Mouse (Mus musculus) urinary bladder, postnatal 25 days (tissue): ENCODE measurements around the gene Fcrl5.
"Not testable (repeated sequence)": the region's sequence is repeated elsewhere in the genome, so short reads cannot be mapped to it uniquely, and the experiment has no call there.

Experiments
- DNase-seq: peaks from one replicate; pipeline ENCODE4 v3.0.0; 2022; ENCODE audit warnings: low spot score

Gene Fcrl5

GRCm38 (mm10) chr3:87435479-87435878, at the start of gene Fcrl5:
TSS of gene Fcrl5 (plus strand) at chr3:87435773.
- no peak for DNase-seq

DNA sequence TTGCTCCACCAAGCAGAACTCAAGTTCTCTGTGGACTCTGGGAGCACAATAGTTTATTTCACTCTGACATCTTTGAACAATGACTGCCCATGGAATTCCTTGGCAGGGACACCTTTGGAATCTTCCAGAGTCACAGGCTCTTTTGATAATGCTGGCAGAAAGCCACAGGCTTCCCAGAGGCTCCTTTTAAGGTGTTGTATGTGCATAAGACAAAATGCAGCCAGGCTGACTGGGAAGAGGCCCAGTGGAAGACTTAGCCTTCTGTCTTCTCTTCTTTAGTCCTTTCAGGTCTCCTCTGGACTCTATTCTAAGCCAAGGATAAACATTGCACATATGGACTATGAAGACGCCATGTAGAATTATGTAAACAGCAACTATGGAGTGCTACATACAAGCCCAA, 44.6 kb upstream of the Fcrl5 start:
- DNase-seq: no peak

GRCm38 (mm10) chr3:87398809-87399208, 36.8 kb upstream of the Fcrl5 start:
- no peak for DNase-seq

DNA sequence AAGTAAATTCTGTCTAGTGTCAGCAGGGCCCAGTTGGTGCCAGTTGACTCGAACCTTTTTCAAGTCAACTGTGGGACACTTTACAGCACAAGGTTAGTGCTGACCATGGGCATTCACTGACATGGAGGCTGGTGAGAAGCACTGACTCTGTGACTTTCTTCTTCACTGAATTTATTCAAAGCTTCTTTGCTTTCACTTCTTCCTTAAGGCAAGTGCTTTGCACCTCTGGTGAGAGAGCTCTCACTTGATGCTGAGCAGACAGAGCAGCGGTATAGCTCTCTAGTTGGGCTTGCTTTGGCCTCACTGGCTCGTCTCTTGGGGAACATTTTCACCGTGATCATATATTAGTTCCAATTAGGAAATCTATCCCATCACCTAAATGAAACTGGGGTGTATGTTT, 35.7 kb upstream of the Fcrl5 start:
- DNase-seq: no peak

GRCm38 (mm10) chr3:87401321-87401720, 34.3 kb upstream of the Fcrl5 start:
- DNase-seq: no peak

GRCm38 (mm10) chr3:87408171-87408570, 27.4 kb upstream of the Fcrl5 start:
- DNase-seq: peak; percentile 11

DNA sequence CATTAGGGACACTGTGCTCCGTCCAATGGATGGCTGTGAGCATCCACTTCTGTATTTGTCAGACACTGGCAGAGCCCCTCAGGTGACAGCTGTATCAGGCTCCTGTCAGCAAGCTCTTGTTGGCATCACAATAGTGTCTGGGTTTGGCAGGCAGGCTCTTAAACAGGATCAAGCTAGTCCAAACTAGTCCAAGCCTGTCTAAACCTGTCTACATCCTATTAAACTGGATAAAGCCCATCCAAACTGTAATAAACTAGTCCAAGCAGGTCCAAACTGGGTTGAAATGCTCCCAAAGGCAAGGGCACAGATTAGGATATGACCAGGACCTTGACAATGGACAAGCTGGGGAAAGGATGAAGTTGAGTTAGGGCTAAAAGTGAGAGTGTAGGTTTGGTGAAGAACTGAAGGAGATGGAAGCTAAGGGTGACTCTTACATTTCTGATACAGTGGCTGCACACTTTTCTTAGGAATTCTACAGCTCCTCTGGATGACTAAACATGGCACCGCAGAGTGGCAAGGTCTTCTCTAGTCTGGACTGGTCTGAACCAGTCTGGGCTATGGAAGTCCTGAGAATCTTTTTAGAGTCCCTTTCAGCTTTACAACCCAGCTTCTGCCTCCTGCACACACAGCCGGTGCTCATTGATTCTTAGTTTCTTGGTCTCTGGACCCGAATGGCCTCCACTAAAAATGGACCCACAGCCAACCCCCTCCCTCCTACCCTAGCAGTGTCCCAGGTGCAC, 26.2 kb upstream of the Fcrl5 start:
- no peak for DNase-seq

DNA sequence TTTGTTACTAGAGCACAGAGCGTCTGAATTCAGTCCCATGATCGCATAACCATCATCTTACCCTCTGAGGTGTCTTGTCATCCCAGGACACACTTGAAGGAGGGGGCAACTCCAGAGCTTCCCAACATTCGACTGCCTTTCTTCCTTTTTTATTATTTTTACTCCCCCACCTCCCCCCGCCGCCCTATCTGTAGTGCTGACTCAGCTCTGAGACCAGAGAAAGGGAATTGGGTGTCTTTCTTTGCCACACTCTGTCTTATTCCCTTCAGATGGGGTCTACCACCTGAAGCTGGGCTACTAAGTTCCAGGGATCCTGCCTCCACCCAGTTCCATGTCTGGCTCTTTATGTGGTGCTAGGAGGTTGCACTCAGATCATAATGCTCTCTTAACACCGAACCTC, 25.0 kb upstream of the Fcrl5 start:
- DNase-seq: no peak

DNA sequence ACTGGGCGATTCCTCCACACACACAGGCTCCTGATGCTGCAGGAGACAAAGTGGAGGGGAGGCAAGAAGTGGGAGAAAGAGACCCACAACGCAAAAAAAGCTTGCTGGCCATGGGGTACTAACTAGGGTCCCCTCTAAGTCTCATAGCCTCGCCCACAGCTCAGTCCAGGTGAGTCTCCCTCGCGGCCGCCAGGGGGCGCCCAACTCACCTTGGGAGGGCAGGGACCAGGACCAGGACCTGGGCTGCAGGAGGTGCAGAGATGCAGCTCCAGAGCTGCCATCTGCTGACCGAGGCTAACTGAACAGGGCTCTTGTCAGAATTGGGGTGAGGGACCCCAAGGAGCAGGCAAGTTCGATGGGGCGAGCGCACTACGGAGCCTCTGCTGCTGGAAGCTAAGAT, 24.4 kb upstream of the Fcrl5 start:
- peak; percentile 49 for DNase-seq

DNA sequence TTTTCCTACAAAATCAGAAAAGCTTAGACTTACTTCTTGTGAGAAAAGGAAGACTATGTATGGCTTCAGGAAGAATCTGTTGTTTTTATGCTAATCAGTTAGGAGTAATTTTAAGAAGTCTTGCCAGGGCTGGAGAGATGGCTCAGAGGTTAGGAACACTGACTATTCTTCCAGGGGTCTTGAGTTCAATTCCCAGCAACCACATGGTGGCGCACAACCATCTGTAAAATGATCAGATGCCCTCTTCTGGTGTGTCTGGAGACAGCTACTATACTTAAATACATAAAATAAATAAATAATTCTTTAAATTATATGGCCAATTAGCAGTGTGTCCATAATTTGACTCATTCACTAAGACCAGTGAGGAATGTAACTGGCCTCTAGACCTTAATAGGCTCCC, 14.9 kb upstream of the Fcrl5 start:
- DNase-seq: no peak

DNA sequence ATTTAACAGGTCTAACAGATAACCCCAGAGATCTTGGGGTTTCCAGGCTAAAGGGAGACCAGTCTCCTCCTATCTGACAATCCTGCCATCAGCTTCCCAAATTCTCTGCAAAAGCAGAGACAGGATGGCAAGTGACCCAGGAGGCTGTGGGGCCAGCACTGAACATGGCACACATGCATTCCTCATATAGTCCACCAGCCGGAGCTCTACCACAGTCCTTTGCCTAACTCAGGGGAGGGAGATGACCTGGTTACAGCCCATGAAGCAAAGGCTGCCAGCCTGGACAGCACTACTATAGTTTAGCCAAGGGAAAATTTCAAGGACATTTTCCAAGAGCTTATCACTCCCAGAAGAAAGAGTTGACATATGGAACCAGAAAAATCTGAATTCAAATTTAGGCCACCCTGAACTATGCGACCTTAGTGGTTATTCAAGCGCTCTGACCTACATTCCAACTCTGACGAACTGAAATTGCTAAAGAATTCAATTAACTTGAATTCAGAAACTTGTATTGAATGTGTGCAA, 13.1 kb upstream of the Fcrl5 start:
- no peak for DNase-seq

GRCm38 (mm10) chr3:87440586-87440985, 5.0 kb downstream of the Fcrl5 start:
- DNase-seq: no peak

GRCm38 (mm10) chr3:87443968-87444367, 8.4 kb downstream of the Fcrl5 start:
- no peak for DNase-seq

GRCm38 (mm10) chr3:87465454-87465853, 29.9 kb downstream of the Fcrl5 start:
- no peak for DNase-seq

GRCm38 (mm10) chr3:87467011-87467410, 31.4 kb downstream of the Fcrl5 start:
- no peak for DNase-seq

DNA sequence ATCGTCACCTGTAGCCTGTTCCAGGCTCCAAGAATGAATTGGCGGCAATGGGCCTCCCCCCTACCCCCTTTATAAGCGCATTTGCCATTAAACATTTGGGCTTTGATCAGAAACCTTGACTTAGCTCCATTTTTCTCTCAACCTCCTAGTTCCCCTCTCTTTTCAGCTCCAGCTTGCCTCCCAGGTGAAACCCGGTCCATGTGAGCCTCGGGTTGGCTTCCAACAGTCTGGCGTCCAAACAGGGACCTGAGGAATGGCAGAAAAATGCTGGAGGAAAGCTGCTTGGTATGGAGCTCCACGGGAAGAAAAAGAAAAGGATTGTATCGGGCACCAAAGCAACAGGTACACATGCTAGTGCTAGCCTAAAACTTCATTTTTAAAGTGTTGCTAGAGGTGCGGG, 31.8 kb downstream of the Fcrl5 start:
- no peak for DNase-seq

GRCm38 (mm10) chr3:87477948-87478347, 42.4 kb downstream of the Fcrl5 start:
- not testable (repeated sequence) for DNase-seq

DNA sequence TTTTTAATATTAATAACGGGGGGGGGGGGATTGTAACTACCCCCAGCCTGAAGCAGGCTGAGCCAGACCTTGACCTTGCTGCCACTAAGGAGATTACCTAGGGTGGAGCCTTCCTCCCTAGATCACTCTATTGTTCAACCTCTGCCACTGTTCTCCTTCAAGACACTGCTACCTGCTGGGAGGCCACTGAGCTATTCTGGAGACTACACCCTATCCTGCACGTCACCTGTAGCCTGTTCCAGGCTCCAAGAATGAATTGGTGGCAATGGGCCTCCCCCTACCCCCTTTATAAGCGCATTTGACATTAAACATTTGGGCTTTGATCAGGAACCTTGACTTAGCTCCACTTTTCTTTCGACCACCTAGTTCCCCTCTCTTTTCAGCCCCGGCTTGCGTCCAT, 43.0 kb downstream of the Fcrl5 start:
- not testable (repeated sequence) for DNase-seq

DNA sequence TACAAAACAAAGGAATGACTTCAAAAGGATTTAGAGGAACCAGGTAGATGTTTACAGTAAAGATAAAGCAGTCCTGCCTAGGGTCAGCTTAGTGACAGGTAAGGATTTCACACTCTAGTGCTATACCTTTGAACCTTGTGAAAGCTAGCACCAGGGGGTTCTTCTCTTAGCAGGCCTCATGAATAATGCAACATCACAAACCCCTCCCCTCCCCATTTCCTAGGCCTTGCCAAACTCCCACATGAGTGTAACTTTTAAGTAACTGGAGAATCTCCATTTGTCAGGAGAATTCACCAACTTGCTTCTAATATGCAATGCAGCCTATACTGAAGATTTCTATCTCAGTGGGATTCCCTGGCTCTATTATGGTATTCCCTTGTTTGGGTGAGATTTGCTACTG, 43.7 kb downstream of the Fcrl5 start:
- DNase-seq: not testable (repeated sequence)

DNA sequence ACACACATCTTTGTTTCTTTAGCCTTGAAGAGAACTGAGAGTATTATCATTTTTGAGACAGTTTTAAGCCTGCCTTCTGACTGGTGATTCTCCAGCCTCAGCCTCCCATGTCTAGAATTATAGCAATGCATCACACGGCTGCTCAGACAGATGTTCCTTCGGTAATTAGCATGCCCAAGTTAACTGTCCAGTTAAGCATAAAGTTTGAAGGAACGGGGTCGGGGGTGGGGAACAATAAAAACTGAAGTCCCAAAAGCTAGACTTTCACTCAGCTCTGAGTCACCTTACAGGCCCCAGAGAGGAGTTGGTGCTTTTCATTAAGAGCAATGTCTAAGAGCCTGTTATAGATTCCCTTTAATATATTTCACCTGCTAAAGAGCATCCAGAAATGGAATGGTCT, 51.8 kb downstream of the Fcrl5 start:
- DNase-seq: no peak

DNA sequence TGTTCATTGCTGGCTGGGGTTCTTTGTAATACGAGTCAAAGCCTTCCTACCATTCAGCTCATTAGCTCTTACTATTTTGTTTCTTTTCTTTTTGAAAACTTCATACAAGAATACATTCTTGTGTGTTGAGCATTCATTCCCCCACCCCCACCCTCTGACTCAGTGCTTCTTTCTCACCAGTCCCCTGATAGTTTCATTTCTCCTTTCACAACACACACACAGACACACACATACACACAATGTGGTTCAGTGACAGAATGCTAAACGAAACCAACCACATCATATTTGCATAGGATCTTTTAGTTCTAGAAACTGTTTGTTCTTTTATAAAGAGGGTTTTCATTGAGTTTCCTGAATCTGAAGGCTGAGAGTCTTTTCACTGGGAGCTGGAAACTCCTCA, 52.3 kb downstream of the Fcrl5 start:
- no peak for DNase-seq

DNA sequence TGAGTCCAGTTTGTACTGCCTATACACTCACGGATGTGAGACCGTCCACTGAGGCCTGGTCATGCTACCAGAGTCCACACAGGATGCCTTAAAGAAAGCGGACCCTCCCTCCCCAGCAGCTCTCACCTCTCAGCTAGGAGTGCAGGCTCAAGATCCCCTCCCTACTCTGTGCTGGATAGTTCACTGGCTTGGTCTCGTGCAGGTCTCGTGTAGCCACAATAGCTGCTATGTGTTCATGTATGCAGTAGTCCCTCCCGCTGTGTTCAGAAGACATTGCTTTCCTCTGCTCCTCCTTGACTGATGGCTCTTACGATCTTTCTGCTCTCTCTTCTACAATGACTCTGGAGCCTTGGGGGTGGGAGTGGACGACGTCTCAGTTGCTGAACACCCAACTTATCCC, 62.7 kb downstream of the Fcrl5 start:
- DNase-seq: no peak

DNA sequence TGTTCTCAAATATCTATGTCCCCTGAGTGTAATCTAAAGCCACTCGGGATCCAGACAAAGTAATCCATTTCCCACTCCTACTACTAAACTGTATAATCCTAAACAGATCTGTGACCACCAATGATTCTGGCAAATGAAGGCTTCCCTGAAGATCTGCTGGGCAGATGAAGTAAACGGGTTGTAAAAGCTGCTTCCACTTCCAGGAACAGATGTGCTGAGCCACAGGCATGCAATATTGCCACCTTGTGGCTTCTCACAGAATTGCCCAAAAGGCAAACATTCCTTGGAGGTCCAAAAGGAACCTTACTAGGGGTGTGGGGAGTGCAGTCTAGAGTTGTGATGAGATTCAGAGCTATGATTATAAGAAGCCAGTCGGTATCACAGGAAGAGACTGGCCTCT, 63.5 kb downstream of the Fcrl5 start:
- DNase-seq: peak; percentile 63
